Mouse (Mus musculus): ENCODE measurements around the gene Ubac2.

DNA sequence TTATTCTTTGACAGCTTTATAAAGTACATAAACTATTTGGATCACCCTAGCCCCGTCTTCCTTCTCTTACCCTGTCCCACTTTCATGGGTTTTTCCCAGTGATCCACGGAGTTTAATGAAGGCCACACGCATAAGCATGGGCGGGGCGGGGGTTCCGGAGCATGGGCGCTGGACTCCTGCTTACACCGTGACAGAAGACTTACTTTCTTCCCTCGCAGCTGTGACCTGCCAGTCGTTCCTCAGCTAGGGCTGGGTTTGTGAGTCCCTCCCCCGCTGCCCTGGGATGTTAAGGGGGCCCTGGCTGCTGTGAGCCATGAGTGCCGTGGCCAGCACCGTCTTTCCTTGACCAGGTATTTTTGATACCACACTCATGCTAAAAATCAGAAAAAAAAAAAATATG is 134.4 kb downstream of the Ubac2 start:
- TF ChIP-seq GATA1 (IDR thresholded peaks at IDR 0.05; ENCODE audit: low read length) (no peak), TAL1 (IDR thresholded peaks at IDR 0.05; ENCODE audit: low read length) (no peak)
